Mouse (Mus musculus): Measurements from ENCODE around the gene Ppm1d.

DNA sequence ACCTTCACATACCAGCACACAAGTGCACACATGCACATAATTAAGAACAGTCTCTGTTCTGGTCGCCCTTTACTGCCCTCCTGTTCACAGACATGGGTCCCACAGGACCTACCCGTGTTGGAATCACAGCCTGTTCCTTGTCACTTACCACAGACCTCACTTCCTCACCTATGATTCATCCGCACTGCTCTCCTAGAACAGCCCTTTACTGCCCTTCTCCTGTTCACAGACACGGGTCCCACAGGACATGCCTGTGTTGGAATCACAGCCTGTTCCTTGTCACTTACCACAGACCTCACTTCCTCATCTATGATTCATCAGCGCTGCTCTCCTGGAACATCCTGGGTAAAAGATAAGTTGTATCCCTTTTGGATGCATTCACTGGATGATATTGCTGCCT lies 33.4 kb upstream of the Ppm1d start:
- TF ChIP-seq CTCF (IDR thresholded peaks at IDR 0.05; ENCODE audit: low read depth) = no peak
- no peak for TF ChIP-seq EP300 (IDR thresholded peaks at IDR 0.05; ENCODE audit: low read depth)

Data from heart, postnatal 0 days (tissue).